Mouse (Mus musculus): ENCODE data around the gene Exoc3l.

Exoc3l gene

GRCm38 (mm10) chr8:105295895-105296573, at the start of gene Exoc3l:
Exoc3l (minus strand) TSS chr8:105296101.
- DNase-seq: no peak

GRCm38 (mm10) chr8:105345061-105345975, 49.4 kb upstream of the Exoc3l start:
- no peak for DNase-seq

DNA sequence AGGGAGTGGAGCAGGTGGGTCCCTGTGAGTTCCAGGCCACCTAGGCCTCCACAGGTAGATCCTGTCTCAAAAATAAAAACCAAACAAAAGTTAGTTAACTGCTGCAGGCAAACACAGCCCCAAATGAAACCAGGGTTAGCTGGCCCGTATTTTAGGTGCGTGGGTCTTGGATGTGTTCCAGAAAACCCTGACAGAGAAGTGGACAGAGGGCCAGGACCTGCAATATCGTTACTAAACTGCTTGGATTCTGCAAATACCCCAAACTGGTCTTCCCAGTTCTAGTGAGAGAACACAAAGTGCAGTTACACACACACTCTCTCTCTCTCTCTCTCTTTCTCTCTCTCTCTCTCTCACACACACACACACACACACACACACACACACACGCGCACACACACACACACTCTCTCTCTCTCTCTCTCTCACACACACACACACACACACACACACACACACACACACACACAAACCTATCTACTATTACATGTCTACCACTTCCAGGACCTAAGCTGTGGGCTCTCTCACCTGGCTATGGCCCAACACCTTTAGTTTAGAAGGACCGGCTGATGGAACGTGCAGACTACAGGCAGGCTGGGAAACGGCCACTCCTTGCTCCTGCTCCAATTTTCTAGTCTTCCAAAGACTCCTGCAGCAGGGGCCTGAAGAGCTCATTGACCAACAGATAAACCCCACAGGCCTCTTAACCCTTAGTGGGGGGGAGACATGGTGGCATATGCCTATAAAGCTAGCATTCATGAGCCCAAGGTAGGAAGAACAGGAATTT, 48.1 kb upstream of the Exoc3l start:
- DNase-seq: no peak

GRCm38 (mm10) chr8:105342768-105343167, 46.9 kb upstream of the Exoc3l start:
- no peak for DNase-seq

DNA sequence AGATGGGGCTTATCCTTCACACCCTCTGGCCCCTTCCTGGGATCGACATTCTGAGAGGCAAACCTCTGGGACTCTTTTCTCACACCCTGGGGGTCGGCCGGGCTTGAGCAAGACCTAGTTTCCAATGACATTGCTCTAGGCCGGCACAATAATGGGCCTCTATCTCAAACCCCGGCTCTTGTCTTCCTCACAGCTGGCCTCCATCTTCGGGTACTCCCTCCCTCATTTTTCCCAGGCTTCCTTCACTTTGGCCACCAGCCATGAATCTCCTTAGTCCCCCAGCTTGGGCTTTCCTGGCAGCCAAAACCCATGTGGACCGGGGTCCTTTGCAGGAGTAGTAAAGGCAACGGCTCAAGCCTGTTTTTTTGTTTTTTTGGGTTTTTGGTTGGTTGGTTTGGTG, 45.5 kb upstream of the Exoc3l start:
- no peak for DNase-seq

- DNase-seq: no peak
These were observed 44.2 kb upstream of the Exoc3l start for GRCm38 (mm10) chr8:105339886-105340635.

GRCm38 (mm10) chr8:105338992-105339391, 43.1 kb upstream of the Exoc3l start:
- DNase-seq: no peak

- peak; percentile 27 for DNase-seq
These were observed 40.7 kb upstream of the Exoc3l start for GRCm38 (mm10) chr8:105336373-105337130.

DNA sequence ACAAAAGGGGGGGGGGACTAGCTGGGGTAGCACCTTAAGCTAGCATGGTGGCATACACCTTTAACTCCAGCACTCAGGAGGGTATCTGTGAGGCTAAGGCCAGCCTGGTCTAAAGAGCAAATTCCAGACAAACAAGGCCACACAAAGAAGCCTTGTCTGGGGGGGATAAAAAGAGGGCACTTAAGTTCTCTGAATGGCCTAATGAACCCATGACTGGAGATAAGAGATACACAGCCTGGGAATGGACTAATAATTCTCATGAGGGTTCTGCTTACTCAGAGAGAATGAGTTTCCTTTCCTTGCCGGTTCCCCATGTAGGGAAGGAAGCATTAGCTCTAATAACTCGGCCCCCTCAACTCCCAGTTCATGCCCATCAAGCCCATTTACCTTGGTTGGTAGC, 36.6 kb upstream of the Exoc3l start:
- DNase-seq: no peak

DNA sequence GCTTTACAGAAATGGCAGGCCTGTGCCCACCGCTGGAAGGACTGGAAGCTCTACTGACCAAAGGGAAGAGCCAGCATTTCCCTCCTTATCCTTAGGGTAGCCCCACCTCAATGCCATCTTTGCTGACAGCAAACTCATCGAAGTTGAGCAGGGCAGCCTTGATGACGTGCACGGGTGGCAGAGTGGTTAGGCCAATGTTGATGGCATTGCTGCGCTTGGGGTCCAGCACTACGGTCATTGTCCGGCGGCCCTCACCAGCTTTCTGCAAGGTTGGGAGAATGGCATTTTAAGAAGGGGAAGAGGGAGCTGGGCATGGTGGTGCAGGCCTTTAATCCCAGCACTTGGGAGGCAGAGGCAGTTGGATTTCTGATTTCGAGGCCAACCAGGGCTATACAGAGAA, 36.0 kb upstream of the Exoc3l start:
- DNase-seq: no peak

- DNase-seq: no peak
These were observed 35.6 kb upstream of the Exoc3l start for GRCm38 (mm10) chr8:105331469-105331868.

- no peak for DNase-seq
These were observed 34.4 kb upstream of the Exoc3l start for GRCm38 (mm10) chr8:105330325-105330724.

DNA sequence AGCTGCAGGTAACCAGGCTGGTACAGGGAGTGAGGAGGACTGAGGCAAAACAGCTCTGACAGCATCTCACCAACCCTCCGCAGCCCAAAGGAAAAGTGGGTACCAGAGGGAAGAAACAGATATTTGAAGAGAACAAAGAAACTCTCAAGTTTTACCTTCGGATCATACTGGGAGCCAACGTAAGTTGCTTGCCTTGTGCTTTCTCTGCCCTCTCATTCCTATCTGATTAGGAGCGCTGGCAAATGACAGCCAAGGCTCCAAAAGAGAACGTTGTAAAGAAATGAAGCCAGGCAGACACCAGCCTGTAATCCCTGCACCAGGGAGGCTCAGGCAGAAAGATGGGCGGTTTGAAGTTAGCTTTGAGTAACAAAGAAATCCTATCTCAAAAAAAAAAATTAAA, 31.1 kb upstream of the Exoc3l start:
- DNase-seq: no peak

GRCm38 (mm10) chr8:105326141-105326672, 30.3 kb upstream of the Exoc3l start, which contains the start of the genes Lrrc29 and Tmem208:
Lrrc29 (minus strand) TSS chr8:105326278.
Tmem208 (plus strand) TSS chr8:105326354.
- DNase-seq: peak; percentile 98

GRCm38 (mm10) chr8:105325641-105326093, 29.8 kb upstream of the Exoc3l start:
- peak; percentile 59 for DNase-seq

GRCm38 (mm10) chr8:105323183-105323582, 27.3 kb upstream of the Exoc3l start:
- DNase-seq: no peak

DNA sequence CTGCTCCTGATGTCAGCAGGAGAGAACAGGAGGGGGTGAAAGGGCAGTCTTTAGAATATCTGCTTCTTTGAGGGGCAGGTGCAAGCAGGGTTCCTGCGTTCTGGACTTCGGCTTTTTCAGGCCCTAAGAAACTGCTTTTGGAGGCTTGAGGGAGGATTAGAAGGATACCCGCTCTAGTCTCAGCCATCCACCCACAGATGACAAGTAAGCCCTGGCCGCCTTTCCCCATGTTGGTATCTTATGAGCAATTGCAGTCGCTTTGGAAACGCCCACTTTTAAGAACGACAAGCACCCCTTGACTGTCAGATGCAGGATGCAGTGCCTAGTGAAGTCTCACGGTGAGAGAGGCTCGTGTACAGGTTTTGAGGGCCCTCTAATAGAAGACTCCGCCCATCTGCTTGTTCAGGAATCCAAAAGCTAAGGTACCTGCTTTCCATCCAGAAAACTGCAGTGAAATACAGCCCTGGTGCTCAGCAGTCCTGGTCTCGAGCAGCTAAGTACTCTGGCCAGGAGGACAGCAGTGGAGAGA, 22.8 kb upstream of the Exoc3l start:
- no peak for DNase-seq

- no peak for DNase-seq
These were observed 22.0 kb upstream of the Exoc3l start for GRCm38 (mm10) chr8:105317941-105318340.

DNA sequence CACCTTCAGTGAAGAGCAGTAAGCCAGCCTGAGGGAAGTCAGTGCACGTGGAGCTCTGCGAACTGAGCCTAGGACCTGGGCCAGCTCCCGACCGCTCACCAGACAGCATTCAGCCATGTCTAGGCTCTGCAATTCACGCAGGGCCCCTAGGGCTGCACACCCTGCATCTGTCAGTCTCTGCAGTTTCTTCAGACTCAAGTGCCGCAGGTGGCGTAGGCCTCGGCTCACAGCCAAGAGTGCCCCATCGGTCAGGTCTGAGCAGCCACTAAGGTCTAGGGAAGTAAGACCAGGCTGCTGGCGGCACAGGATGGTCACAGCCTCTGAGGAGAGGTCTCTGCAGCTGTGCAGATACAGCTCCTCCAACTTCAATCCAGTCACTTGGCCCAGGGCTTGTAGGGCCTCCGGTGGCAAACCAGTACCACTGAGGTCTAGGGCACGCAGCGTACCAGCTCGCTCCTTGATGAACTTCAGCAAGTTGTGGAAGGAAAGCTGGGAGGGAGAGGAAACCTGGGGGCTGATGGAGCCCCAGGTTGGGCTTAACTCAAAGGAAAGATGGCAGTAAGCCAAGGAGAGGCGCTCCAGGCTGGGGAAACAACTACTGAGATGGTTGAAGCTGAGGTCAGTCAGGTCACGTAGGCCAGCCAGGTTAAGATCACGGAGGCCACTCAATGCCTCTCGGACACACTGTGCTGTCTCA, 19.3 kb upstream of the Exoc3l start:
- no peak for DNase-seq

All from embryo, embryonic 11 days (tissue).